Mouse (Mus musculus) 416B (cell line): ENCODE measurements around the gene Paqr3.

Source experiments
- DNase-seq: peaks from one replicate; pipeline ENCODE4 v3.0.0; 2011; ENCODE audit warnings: low read depth

The Paqr3 gene

DNA sequence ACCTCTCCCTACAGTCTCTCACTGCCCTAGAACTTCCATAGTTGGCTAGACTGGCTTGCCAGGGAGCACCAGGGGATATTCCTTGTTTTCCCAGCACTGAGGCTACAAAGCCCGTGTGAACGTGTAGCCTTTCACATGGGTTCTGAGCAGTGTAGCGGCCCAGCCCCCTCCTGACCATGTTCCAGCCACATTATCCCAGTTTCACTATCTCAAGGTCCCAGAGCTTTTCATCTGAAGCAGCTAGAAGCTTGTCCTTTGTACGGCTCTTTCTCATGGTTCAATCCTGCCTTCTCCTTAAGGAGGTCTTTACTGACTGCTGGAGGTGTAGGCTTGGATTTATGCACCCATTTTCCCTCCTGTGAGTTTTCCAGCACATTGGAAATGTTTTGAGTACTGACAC, 26.9 kb downstream of the Paqr3 start:
- no peak for DNase-seq

DNA sequence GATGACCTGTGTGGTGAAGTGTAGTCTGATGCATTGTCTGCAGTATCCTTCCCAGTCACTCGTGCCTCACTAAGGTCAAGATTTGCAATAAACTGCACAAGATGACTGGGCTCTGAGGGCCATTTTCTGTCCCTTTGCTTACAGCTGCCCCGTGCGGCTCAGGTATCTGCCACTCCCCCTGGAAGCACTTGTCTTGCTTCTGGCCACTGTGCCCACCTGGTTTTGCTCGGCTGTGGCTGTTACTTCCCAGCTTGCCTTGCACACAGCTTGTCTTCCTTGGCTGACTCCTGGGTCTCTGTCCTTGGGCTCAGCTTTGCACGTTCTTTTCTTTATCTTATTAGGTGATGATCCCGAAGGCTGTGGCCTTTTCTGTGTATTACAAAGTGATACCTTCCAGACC, 27.7 kb downstream of the Paqr3 start:
- DNase-seq, result no peak

DNA sequence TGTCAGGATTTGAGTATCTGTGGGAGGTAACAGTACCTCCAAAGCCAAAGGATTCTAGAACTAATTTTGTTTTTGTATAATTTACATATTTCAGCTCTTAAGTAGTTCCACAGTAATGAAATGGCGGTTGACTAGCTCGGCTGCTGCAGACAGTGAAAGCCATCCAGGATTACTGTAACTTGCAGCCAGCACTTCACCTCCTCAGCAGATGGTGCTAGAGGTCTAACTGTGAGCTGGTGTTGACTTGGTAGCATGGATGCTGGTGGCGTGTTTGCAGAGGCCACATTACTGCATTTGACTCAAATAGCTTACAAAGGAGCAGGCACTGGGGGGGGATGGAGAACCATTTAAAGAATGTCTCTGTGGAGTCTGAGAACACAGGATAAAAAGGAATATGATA, 29.9 kb downstream of the Paqr3 start:
- peak; percentile 22 for DNase-seq

DNA sequence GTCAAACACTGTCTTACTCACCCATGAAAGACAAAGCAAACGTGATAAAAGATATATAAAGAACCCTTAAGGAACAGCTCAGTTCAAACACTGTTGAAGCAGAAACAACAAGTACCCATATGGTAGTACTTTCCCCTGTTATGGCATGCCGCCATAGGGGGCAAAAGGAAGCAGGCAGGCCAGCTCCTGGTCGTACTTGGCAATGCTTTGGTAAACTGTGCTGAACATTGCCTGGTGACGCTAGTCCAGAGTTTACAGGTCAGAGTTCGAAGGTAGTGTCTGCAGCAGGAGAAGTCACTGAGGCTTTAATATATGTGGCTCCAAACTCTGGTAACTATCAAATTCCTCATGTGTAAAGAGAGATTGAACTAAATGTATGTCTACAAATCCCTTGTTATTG, 32.8 kb downstream of the Paqr3 start:
- DNase-seq, result no peak

DNA sequence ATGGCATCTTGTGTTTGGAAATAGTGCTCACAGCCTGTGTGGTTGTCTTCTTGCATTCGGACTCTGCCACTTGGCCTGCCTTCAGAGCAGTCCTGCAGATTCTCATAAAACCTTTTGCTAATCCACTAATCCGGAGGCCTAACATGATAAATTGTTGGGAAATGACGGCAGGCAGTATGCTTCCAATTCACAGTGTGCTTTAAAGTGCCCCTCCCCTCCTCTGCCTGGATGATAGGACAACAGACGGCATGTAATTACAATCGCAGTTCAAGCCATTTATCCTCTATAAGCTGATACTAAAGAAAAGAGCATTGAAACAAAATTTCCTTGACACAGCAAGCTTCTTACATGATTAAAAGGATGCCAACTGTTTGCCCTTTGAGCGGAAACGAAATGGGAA, 33.7 kb downstream of the Paqr3 start:
- DNase-seq, result no peak

DNA sequence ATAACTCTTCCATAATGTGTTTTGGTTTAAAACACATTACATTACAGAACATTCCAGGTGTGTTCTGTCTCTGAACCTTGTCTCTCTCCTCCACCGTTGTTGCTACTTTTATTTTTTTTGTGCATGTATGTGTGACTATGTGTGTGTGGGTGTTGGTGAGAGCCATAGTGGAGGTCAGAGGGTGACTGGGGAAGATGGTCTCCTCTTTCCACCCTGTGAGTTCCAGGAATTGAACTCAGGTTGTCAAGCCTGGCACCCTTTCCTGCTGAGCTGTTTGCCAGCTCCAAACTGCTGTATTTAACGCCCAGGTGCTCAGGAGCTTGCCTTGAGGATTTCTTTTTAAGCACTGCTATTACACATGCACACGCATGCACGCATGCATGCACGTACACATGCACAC, 35.2 kb downstream of the Paqr3 start:
- DNase-seq, result no peak

DNA sequence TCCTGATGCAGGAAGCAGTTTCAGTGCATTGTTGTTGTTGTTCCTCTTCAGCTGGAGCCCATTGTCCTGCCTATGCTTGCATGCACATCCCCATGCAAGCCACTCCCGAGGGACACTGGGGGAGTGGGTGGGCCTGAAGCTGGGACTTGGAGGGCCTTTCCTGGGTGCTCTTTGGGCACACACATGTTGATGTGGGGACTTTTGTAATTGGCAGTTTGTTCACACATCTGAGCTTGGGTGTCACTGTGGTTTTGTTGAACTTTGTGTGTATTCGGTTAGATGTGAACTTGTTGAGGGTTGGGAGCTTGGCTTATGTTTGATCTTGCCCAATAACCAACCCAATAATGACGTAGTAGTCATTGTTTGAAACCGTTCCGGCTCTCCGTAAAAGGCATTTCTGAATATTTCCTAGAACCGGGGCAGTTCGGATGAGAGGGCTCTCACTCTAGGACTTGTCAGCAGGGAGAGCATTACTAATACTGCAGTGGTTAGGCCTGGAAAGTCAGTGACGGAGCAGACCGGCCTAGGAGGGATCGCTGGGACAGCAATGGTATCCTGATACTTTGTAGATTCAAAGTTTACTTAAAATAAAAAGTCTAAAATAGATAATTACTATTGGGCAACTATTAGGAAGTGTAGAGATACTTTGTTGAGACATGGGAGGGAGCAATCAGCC, 35.8 kb downstream of the Paqr3 start:
- DNase-seq, result no peak

DNA sequence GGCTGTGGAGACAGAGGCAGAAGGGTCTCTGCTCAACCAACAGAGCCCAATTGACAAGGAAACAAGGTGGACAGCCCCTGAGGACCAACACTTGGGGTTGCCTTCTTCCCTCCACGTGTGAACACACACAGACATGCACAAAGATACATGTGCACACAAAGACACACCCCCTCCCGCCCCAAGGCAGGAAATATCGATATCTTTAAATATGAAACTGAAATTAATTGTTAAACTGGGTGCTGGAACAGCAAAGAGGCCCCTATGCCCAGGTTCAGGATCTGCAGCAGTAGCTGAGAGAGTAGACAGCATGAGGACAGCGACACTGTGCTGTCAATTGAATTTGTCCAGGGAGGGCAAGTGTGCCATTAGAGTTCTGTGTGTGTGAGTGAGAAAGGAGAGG, 45.6 kb downstream of the Paqr3 start:
- DNase-seq, result no peak

DNA sequence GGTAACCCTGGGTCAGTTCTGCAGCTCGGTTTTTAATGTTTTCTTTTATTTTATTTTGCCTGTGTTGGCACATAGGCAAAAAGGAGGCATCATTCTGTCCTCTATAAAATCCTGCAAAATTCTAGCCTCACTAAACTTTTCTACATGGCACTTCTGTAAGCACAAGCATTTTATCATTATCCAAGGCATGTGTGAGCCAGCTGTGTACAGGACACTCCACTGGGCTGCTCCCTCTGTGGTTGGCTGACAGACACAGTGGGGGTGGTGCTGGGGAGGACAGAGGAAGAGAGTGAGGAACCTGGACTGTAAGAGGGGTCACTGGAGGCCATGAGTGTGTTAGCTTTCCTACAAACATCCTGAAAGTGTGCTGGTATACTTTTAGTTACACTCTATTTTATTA, 49.4 kb downstream of the Paqr3 start:
- no peak for DNase-seq

DNA sequence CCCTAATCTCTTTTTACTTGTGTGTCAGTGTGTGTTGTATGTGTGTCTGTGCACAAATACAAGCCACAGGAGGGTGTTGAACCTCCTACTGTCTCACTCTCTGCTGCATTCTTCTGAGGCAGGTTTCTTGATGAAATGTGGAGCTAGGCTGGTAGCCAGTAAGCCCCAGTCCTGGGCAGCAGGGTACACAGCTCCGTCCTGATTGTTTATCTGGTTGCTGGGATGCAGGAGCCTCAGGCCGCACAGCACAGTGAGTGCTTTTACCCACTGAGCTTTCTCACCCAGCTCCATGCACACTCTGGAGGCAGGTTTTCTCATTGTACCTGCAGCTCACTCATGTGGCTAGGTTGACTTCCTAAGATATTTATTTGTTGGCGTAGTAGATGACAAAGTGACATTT, 50.5 kb downstream of the Paqr3 start:
- DNase-seq, result no peak

DNA sequence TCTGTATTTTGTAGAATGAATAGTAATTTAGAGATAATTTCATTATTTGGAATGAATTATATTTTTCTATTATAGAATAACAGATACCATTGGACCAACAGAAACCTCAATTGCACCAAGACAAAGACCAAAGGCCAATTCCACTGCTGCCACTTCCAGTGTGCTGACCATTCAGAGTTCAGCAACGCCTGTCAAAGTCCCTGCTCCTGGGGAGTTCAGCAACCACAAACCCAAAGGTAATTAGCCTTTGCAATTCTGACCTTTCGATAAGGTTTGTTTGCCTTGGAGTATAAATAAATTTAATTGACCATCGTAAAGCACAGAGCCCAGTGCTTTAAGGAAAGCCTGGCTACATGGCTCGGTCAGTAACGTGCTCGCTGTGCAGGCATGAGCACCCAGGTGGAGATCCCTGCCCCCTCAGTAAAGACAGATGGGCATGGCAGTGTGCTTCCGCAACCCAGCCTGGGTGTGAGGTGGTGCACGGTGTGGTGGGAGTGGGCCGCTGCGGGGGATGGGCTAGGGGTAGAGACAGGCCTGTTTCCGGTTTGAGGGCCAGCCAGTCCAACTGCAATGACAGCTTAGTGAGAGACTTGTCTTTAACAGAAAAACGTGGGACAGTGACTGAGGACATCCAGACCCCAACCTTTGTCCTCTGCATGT, 54.5 kb downstream of the Paqr3 start:
- no peak for DNase-seq

DNA sequence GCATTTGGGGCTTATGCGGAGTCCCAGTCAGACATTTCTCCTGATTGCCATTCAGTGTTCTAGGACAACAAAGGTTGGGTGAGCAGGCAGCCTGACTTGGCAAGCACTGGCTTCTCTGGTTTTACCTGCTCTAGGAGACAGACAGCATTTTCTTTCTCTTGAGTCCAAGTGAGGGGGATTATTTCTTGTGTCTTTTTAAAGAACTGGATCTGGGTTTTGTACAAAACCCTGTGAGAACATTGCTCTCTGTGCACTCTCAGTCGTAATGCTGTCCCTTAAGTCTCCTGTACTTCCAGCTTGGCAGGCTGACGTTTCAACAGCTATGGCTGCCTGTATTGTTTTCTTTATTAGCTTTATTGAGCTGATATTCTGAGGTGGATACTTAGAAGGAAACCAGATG, 55.0 kb downstream of the Paqr3 start:
- no peak for DNase-seq

DNA sequence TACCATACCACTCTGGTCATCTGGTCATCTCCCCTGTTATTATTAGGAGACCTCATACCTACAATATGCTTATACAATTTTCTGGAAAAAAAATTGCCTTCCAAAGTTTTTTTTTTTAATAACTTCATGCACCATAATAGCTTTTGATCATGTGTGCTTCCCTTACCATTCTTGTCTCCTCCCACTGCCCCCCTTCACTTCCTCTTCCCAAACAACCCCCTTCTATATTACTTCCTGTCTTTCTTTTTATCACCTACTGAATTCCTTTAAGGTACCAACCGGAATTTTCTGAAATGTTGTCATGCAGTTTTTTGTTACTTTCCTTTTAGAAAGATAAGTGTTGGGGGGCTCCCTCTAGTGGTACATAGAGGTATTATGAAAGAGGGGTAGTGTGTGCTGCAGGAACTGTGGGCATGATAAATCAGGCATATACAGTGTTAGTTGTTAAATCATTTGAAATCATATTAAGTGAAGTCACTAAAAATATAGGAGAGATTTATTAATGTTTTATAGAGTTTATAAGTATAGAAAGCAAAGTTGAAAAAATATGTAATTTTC, 55.8 kb downstream of the Paqr3 start:
- DNase-seq, result peak; percentile 85

DNA sequence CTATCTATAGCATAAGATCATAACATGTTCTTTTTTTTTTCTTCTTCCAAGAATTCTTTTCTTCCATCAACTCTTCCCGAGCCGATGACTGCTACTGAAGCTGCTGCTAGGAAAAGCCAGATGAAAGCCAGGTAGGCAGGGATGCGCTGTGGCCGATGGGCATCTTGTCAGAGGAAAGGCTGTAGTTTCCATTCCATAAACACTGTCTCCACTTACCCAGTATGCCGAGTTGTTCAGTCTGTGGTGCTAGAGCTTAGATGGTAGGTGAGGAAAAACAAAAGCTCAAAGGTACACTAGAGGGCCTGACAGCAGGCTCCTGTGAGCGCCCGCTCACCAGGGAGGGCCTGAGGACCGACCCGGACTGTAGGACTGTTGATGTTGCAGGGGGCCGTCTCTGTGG, 56.6 kb downstream of the Paqr3 start:
- no peak for DNase-seq

DNA sequence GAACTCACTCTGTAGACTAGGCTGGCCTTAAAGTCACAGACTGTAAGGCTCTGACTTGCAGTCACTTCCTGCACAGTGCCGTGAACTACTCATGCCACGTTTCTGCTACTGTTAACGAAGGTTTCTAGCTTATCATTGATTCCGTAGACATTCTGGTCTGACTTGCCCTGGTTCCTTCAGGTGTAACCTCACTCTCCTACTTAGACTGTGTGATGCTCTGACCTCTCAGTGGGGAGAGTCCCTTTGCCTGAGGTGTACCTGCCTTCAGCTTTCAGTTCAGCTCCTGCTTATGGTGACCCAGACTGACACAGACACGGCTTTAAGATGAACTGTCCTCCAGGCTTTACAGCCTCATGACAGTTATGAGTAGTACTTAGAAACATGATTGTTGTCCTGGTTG, 57.2 kb downstream of the Paqr3 start:
- DNase-seq, result no peak

DNA sequence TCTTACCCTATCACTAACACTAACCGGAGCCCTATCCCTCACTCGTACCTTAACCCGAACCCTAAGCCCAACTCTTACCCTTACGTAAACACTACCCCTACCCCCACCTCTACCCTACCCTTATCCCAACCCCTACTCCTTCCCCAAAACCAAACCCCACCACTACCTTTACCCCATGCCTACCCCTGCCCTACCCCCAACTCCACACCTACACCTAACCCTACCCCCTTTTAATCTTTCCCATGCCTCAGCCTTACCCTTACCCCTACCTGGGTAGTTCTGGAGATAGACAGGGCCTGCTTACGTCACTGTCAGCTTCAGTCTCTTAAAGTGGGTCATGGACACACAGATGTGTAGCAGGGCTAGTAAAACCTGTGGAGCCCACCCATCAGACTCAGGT, 62.5 kb downstream of the Paqr3 start:
- no peak for DNase-seq

DNA sequence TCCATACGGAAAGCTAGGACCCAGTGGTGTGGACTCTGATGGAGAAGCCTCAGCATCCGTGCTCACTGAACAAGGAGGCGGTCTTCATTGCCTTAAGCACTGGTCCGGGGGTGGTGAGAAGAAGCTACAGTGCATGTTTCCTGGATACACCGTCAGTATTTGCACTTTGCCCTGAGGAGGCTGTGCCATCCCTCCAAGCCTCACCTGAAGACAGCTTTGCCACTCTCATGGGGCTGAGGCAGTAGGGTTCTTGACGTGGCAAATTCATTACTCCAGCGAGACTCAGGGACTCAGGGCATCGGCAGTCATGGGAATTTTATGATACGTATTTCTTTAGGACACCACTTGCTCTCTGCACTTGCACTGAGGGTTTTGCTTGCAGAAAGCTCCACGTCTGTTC, 64.7 kb downstream of the Paqr3 start:
- no peak for DNase-seq

DNA sequence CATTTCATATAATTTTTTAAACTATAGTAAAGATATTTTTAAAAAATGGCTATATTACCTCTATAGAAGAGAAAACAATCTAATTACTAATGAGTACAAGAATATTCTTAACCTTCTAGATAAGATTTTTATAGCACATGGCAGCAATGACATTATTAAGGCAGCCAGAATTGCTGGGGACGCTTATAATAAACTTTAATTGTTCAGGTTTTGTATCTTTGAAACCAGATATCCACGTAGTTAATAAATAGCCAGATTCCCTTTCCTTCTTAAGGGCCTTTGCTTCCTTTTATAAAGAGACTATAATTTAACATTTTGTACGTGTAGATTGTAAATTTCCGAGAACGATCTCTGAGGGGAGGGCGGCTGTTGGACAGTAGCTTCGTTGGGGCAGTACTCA, 66.1 kb downstream of the Paqr3 start:
- no peak for DNase-seq
